Mouse (Mus musculus) kidney, adult 2 months (tissue): ENCODE data around the gene Pcdh7.

Experiments used
- CTCF ChIP-seq: fragments of 200-500 bp; conservative IDR thresholded peaks from 2 replicates; pipeline ENCODE4 v1.5.1; 2011; ENCODE audit warnings: low read depth, mild to moderate bottlenecking, control low read depth, low read length, moderate library complexity, mixed read lengths; ENCODE audit not compliant: insufficient read depth, insufficient read length
- POLR2A ChIP-seq: fragments of 200-500 bp; IDR thresholded peaks from one replicate; pipeline ENCODE4 v1.6.1; 2011; ENCODE audit warnings: low read depth, low read length, control low read depth

DNA sequence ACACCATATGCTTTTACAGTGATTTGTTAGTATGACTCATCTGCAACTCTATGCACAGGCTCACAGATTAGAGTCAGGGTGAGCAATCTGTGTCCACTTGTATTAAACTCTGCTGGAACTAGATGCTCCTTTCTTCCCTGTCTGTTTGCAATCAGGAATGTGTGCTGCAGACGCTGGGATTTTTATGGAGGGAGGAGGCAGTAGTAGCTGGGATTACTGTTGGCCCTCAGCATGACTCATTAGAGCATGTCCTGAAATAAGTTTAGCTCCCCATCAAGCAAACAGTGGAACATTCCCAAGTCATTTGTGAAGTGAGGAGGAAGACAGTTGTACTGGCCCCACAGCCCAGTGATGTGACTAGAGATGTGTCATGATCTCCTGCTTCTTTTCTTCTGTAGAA, 38.0 kb downstream of the Pcdh7 start:
- TF ChIP-seq CTCF: no peak
- TF ChIP-seq POLR2A: no peak
